In the genomic region with DNA sequence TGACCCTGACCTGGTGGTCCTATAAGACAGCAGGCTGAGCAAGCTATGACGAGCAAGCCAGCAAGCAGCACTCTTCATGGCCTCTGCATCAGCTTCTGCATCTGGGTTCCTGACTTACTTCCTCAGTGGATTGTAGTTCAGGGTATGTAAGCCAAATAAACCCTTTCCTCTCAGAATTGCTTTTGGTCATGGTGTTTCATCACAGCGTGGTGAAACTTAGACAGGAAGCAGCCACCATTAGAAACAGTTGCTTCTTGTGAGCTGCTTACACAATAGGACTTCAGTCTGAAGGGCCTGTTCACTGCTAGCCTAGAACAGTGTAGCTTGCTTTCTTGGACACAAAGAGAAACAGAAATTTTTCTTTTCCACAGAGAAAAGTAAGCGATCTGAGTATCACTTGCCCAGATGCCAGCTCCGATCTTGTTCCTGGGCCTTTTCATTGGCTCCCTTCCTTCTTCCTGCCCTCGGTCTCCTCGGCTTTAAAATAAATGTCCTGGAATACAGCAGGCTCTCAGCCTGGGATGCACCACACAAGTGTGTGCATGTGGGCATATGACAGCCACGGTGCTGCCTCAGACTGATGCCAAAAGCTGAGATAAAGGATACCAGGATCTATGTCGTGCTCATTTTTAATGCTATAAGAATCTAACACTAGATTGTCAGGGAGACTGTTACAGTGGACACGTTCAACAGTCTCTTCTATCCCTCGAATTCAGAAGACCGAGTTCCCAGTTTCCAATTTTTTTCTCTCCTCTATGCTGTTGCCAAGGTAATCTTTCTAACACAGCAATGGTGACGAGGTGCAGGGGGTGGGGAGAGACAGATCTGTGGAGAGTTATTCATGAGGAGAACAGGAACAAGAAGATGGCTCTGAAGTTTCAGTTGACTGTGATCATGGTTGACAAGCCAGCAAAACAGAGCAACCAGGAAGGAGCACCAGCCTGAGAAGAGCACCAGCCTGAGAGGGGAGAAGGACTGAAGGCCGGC, we compare ENCODE assay signal across 21 mouse cellular contexts. TPM values are rescaled to one million over a fixed set of nuclear protein-coding genes. Genes with fewer than 3 reads are reported as not detected.
DNase-seq lines count a peak whose midpoint lies in the region; TF ChIP-seq lines count a peak whose summit lies in the region.
"Had no signal": no experiment of that assay in that cellular context is flagged by ENCODE, and none has a peak within 500 bp of the region (broad histone marks: within the 10 kb centered on the region; RNA-seq: fewer than 3 reads in every experiment).

No protein-coding gene starts in this region.

- intact Hi-C loops in left cerebral cortex, adult 2 months (cut with DNase I): loop anchor here (2.0 to 5.0 kb wide), 2 partner anchors 56 to 245 kb away; a partner anchor contains a TSS

- no peak for TF ChIP-seq CTCF in left cerebral cortex, adult 2 months (IDR thresholded peaks at IDR 0.05)

- DNase-seq in left cerebral cortex, adult 2 months (ENCODE audit: extremely low spot score in 1 of 2, low spot score in 2 of 2): peak; percentile 28 to 36
- DNase-seq in left cerebral cortex, adult 9 months (ENCODE audit: low spot score in 2 of 2): no peak
- peak; percentile 75 to 84 for DNase-seq in right cerebral cortex, postnatal 10 days (ENCODE audit: low spot score in 2 of 2)
- no peak for DNase-seq in right cerebral cortex, postnatal 14 days
- DNase-seq in layer of hippocampus, adult 9-11 months: peak; percentile 61
- DNase-seq in right cerebral cortex, postnatal 36 days (ENCODE audit: low spot score in 2 of 2): peak; percentile 32 to 59
- DNase-seq in thymus, adult 18-20 months: no peak
- no peak for DNase-seq in thymus, postnatal 14 days
- DNase-seq: adrenal gland, postnatal 14 days; cerebellum, adult 18-20 months; cerebellum, postnatal 25 days; heart, postnatal 10 days; kidney, adult 9 months; kidney, postnatal 36 days; lung, embryonic 14.5 days; midbrain, embryonic 14.5 days; thymus, adult 2 months had no signal

- peak overlapping the region; percentile 77 for H3K27ac ChIP-seq in left cerebral cortex, adult 2 months
- H3K27ac ChIP-seq: embryonic facial prominence, embryonic 15.5 days; hindbrain, embryonic 12.5 days; stomach, embryonic 15.5 days had no signal

- H3K4me3 ChIP-seq in left cerebral cortex, adult 2 months: no peak overlapping the region
- H3K4me3 ChIP-seq: embryonic facial prominence, embryonic 15.5 days; hindbrain, embryonic 12.5 days; myocyte; stomach, embryonic 15.5 days had no signal

RNA-seq across cellular contexts. Expression of a gene that starts 2.3 kb away (rescaled TPM):
- total RNA-seq in left cerebral cortex, adult 2 months (2021): 10 to 100 TPM; 49.4 to 51.3 TPM

RNA-seq across cellular contexts. Expression of a gene that starts 23.4 kb away (rescaled TPM):
- total RNA-seq in left cerebral cortex, adult 2 months (2021): under 1 TPM; 0.34 to 0.49 TPM
- total RNA-seq: adrenal gland, postnatal 14 days; heart, postnatal 10 days had no signal

Comparison
In these comparisons a context has a peak if more than half of its experiments do, and no peak if none do; other contexts are left out.
1. DNase-seq: peak in left cerebral cortex, adult 2 months (2 of 2), right cerebral cortex, postnatal 10 days (2 of 2), layer of hippocampus, adult 9-11 months (single experiment) and right cerebral cortex, postnatal 36 days (2 of 2); none in left cerebral cortex, adult 9 months (0 of 2), right cerebral cortex, postnatal 14 days (single experiment), thymus, adult 18-20 months (0 of 2) and thymus, postnatal 14 days (single experiment).